Mouse (Mus musculus) G1E (cell line): ENCODE data around the gene Fitm1.

Experiments
- CTCF ChIP-seq: IDR thresholded peaks from 2 replicates; pipeline ENCODE4 v1.5.1; 2012; ENCODE audit warnings: low read depth, low read length, inconsistent platforms, mixed read lengths
- GATA1 ChIP-seq: IDR thresholded peaks from 2 replicates; pipeline ENCODE4 v1.6.1; 2012; ENCODE audit warnings: borderline replicate concordance, low read length, inconsistent platforms, mixed read lengths
- GATA2 ChIP-seq: IDR thresholded peaks from 2 replicates; pipeline ENCODE4 v1.6.1; 2012; ENCODE audit warnings: low read depth, low read length, inconsistent platforms, borderline replicate concordance
- TAL1 ChIP-seq: conservative IDR thresholded peaks from 2 replicates; pipeline ENCODE4 v1.6.1; 2012; ENCODE audit warnings: low read depth, low read length, inconsistent platforms, mixed read lengths

DNA sequence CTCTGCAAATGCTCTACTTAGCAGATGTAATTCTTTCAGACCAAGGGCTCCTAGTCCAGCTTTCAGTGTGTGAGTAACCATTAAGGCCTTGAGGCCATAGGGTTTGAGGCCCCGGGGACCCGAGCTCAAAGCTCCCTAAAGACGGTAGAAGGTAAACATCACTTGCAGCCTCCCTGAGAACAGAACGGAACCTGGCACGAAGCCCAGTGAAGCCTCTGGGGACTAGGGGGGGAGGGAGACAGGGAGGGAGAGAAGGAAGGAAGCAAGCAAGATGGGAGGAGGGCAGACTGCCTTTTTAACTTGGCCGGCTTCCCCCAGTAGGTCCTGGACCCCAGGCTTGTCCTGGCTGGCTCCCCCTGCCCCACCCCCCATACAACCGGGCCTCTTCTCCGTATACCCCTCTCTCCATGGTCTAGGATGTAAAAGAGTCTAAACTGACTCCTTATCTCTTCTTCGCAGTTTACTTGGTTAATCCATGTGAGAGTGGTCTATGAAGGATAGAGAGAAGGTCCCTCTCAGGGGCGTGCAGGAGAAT lies 34.6 kb upstream of the Fitm1 start:
- no peak for TF ChIP-seq GATA1
- no peak for TF ChIP-seq CTCF
- TF ChIP-seq GATA2 = no peak
- no peak for TF ChIP-seq TAL1
